Mouse (Mus musculus): ENCODE measurements around the gene 1600012H06Rik.
"Not testable (repeated sequence)": the region's sequence is repeated elsewhere in the genome, so short reads cannot be mapped to it uniquely, and the experiment has no call there.

Gene 1600012H06Rik

DNA sequence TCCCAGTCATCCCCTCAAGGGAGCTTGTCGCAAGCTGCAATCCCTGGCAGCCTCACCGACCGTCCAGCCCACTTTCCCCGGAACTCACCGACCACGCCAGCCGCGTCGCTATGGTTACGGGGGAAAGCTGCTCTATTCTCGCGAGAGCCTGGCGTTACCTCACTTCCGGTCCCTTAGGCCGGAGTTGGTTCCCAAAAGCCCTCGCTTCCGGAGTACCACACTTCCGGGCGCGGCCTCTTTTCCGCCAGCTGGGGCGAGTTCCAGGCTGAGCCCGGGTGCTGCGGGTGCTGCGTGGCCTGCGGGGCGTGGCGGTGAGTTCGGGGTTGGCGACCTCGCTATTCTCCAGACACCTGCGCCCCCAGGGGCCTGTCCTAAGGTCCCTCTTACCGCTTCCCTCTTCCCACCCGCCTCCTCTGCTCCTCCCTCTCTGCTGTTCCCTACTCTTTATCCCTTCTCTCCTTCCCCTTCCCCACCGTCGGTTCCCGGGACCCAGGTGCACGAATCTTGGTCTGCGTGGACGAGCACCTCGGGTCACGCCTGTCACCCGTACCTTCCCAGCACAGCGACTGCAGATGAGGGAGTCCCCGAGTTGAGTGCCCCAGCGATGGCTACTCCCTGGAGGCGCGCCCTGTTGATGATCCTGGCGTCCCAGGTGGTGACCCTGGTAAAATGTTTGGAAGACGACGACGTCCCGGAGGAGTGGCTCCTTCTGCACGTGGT lies at the start of gene 1600012H06Rik, which contains the start of gene Wdr27:
Gene 1600012H06Rik (plus strand): TSS at position 176 of the 720 bp plus-strand sequence.
Gene Wdr27 (minus strand): TSS at position 150 of the 720 bp plus-strand sequence.
- DNase-seq (ENCODE audit: low spot score in 2 of 2) = peak; percentile 96 to 98

DNA sequence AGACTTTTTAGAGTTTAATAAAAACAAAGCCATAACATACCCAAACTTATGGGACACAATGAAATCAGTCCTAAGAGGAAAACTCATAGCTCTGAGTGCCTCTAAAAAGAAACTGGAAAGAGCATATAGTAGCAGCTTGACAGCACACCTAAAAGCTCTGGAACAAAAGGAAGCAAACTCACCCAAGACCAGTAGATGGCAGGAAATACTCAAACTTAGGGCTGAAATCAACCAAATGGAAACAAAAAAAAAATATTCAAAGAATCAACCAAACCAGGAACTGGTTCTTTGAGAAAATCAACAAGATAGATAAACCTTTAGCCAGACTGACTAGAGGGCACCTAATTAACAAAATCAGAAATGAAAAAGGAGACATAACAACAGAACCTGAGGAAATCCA lies 47.9 kb upstream of the 1600012H06Rik start:
- not testable (repeated sequence) for DNase-seq (ENCODE audit: low spot score in 2 of 2)

DNA sequence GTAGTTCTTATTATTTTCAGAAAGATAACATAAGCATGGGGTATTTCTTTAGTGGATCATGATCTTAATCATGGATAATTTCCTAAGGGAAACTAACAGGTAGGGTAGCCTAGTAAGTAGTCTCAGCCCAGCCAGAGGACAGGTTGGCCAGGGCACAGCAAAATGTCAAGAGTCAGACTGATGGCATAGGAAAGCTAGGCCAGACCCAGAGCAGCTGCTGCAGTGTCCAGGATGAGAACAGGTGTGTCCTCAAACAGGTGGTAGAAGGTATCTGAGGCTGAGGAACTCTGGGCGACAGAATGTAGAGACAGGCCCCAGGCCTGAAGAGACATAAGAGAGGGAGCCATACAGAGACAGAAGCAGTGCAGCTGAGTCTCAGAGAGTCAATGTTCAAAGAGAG lies 44.0 kb upstream of the 1600012H06Rik start:
- no peak for DNase-seq (ENCODE audit: low spot score in 2 of 2)

DNA sequence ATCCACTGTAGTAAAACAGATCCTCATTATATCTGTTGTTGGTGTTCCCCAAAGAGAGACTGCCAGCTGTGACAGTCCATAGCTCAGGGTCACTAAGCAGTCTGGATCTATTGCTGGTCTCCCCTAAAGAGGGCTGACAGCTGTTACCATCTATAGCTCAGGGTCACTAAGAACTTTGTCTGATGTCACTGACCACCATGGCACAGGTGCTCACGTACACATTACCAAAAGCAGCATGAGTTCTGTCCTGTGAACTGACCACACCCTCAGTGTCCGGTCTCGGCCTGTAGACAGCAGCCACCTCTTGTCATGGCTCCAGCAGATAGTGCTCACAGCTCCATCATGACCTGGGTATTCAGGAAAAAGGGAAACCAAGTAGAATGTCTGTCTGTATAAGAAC lies 39.8 kb upstream of the 1600012H06Rik start:
- no peak for DNase-seq (ENCODE audit: low spot score in 2 of 2)

DNA sequence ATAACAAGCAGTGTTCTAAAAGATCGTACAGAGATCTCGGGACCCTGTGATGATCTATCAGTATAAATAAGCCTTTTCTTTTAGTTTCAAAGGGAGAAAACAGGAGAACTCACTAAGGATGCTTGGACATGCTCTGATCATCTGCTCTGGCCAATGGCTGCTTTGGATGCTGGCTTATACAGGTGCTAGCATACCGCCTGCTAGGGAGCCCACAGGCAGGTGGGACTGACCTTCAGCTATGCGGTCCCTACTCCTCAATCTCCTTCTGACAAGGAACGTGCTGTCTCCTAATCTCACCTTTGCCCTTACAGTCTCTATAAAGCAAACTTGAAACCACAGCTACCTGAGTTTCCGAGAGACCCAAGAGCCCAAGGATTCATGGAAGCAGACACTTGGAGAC lies 38.8 kb upstream of the 1600012H06Rik start:
- DNase-seq (ENCODE audit: low spot score in 2 of 2) = no peak

DNA sequence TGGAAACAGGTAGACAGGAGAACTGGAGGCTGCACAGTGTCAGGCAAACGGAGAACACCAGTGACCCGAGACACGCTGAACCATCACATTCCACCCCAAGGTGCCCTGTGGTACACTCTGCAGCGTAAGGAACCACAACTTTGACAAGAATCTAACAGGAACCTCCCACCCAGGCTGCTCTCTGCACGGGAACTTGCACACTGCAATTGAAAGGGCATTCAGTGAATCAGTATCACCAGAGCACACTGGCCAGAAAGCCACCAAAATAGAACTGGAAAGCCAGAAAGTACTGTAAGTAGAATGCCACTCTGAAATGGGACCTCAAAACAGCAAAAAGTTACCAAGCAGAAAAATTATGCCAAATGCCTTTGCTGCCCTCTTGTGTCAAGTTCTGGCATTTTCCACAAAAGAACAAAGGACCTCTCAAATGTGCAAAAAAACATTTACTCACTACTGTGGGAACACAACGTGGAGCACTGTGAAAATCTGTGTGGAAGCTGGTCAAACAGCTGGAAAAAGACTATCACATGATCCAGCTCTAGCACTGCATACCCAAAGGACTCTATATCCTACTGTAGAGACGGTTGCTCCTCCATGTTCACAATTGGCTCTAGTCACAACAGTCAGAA lies 38.2 kb upstream of the 1600012H06Rik start:
- peak; percentile 72 to 87 for DNase-seq (ENCODE audit: low spot score in 2 of 2)

DNA sequence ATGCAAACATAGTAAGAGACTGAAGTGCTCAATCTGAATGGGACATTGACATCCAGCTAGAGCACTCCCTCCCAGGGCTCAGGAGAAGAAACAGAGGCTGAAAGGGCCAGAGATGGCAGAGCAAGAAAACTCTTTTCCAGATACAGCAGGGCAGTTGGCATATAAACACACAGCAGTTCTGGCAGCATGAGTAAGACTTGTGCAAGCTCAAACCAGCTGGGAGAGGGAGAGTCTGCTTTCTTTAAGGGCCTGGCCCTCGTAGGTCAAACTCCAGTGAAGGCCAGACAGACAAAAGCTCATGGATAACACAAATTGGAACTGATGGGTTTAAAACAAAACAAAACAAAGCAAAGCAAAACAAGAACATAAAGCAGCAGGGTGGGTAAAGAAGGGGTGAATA lies 36.4 kb upstream of the 1600012H06Rik start:
- no peak for DNase-seq (ENCODE audit: low spot score in 2 of 2)

DNA sequence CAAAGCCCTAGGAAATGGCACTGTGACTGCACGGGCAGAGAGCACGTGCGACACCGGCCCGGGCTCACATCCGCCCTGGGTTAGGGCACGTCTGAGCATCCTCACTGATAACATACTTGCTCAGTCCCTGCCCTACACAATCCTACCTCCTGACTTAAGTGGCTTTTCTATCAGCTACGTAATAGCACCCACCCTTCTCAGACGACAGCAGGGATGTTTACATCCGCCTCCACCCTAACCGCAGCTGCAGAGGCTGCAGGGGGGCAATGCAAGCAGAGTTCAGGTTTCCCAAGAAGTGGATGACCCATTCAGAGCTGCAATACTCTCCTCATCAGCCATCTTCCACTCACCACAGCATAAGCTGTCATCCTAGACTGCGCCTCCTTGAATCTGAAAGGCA lies 35.8 kb upstream of the 1600012H06Rik start:
- DNase-seq (ENCODE audit: low spot score in 2 of 2) = peak; percentile 30 to 34

DNA sequence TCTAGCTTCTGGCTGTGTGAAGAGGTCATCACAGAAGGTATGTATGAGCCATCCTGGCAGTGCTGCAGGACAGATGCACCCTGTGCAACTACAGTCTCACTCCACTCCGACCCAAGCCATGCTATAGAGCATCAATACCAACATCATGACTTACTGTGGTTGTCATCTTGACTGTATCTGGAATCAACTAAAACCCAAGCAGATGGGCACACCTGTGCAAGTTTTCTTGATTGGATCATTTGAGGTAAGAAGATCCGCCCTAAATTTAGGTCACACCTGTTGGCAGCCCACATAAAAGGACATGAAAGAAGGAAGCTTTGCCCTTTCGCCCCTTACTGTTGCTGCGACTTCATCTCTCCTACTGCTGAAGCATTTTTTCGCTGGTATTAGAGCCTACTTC lies 33.7 kb upstream of the 1600012H06Rik start:
- peak; percentile 69 to 74 for DNase-seq (ENCODE audit: low spot score in 2 of 2)

DNA sequence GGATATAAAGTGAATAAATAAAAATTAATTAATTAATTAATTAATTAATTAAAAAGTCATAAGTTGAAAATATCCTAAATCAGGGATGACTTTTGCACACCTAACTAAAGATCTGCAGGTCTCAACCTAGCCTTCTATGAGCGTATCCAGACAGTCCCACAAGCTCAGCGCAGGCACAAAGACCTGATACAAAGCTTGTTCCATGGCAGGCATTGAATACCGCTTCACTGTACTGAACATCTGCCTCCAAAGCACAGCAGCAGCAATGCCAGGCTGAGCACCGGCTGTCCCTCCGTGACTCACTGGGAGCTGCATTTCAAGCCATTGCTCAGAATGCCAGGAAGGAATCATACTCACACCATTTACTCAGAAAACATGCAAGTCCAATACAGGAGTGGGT lies 32.2 kb upstream of the 1600012H06Rik start:
- DNase-seq (ENCODE audit: low spot score in 2 of 2) = no peak

DNA sequence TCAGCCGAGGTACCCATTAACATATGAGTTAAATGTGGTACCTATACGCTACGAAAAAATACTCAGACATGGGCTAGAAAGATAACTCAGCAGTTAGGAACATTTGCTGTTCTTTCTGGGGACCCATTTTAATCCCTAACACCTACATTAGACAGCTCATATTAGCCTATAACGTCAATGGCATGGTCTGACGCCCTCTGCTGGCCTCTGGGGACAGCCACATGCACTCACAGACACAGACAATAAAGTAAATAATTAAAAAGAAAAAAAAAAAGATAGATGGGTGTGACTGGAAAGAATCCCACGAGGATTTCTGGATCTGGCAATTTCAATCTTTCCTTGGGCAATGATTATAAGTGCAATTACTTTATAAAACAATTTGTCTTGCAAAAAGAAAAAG lies 30.6 kb upstream of the 1600012H06Rik start:
- DNase-seq (ENCODE audit: low spot score in 2 of 2) = peak in 1 of 2 experiments; percentile 47

DNA sequence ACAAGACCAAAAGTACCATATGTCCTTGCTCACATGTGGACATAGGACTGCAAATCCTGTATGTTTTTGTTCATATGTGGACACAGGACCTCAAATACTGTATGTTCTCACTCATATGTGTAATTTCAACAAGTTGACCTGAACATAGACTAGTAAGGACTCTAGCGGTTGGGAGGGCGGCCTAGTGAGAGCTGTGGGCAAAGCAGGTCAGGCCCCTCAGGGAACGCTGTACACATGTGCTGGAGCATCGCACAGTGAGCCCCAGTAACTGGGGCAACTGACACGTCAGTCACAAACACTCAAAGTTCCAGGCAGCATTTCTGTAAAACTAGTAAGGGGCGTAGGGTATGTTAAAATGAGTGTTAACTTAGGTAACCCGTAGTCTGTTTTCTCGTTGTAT lies 30.0 kb upstream of the 1600012H06Rik start:
- DNase-seq (ENCODE audit: low spot score in 2 of 2) = peak; percentile 37 to 44

DNA sequence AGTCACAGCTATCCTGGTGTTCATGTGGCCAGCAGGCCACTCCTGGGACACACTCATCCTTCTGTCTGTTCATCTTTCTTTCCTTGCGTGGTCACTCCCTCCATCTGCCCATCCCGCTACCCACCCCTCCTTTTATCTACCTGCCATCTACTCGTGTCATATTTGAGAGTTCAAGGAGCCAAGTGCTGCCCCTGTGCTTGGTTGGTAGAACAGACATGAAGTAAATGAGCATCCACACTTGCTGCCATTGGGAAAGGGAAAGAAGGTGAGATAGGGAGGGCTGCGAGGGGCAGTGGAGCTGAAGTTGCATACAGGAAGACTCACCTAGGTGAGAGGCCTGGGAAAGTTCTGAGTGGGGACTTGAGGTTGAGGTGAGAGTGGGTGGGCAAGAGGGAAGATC lies 28.6 kb upstream of the 1600012H06Rik start:
- DNase-seq (ENCODE audit: low spot score in 2 of 2) = no peak

DNA sequence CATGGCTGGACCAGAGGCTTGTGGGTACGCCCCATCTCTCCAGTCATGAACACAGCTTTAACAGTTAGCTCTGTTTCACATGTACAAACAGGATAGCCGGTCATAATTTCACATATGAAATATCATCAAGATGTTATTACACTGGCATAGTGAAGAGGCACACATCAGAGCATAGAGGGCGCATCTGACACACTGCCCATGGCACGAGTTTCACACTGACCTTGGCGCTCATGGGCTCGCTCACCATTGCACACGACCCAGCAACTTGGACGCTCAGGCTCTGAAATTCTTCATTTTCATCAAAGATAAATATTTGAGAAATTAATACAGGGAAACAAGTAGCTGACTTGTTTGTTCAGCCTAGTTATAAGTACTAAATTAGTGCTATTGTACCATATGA lies 25.1 kb upstream of the 1600012H06Rik start:
- no peak for DNase-seq (ENCODE audit: low spot score in 2 of 2)

DNA sequence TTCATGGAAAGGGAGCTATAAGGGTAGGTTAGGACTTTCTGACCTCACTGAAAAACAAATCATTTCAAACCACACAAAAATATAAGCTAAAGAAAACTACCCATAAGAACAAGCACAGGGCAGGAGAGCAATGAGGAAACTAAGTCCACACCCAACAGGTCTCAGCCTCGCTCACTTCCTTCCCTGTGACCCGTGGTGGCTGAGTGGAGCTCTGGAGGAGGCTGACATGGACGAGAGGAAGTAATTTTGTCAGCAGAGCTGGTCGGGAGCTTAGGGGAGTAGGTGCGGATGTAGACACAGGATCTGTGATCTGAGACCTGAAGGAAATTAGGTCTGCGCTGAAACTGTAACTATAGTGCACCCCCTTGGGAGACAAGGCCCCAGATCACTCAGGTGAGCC lies 21.4 kb upstream of the 1600012H06Rik start:
- peak in 1 of 2 experiments; percentile 18 for DNase-seq (ENCODE audit: low spot score in 2 of 2)

DNA sequence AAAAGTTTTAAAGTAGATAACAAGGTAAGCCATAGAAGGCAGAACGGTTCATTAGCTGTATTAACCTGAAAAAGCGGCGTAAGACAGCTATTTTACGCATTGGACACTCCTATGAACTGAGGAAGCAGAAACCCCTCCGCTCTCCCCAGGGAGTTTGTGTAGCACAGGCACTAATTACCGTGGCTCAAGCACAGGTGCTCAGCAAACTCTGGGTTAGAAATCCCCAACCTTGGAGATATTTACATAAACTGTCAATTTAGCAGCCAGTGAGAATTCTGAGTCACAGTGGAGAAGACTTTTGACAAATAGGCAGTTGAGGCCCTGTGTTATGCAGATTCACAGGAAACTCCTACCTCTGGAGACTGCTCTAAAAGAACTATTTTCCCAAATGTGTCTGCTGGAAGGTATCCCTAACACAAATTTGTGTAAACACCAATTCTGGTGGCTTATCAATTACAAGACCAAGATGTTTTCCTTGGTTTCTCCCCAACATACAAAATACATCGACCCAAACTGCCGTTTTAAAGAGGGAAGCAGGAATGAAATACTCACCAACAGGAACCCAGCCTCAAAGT lies 15.3 kb upstream of the 1600012H06Rik start:
- DNase-seq (ENCODE audit: low spot score in 2 of 2) = no peak

DNA sequence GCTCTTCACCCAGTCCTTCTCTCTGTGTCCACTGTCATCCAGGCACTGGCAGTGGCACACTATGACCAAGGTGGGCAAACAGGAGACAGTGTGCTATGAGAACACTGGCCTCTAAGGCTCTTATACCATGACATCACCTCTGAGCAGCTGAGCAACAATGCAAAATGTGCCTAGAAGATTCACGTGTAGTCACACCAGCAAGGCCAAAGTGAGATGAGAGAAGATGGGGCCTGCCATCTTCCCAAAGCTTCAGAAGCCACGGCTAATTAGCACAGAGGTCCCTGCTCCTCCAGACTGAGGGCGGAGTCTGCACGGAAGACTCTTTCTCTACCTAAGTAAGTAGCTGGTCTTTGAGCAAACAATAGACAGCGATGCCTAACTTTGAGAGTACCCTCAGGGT lies 14.4 kb upstream of the 1600012H06Rik start:
- DNase-seq (ENCODE audit: low spot score in 2 of 2) = no peak

DNA sequence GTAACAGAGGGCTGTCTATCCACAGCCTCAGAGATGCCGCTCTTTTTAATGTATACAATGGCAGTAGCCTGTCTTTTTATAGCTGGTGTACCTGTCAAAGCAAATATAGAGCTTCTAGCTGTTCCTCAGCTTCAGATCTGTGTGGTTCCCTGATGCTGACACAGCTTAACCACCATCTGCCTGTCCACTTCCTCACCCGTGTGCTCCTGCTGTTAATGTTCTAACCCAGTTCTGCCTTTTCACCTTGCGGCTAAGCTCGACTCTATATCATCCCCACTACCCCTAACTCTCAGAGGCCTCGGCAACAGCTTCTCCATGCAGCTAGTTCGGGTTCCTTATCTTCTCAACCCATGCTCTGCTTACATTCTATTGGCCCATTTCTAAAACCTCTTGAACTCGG lies 12.3 kb upstream of the 1600012H06Rik start:
- no peak for DNase-seq (ENCODE audit: low spot score in 2 of 2)

DNA sequence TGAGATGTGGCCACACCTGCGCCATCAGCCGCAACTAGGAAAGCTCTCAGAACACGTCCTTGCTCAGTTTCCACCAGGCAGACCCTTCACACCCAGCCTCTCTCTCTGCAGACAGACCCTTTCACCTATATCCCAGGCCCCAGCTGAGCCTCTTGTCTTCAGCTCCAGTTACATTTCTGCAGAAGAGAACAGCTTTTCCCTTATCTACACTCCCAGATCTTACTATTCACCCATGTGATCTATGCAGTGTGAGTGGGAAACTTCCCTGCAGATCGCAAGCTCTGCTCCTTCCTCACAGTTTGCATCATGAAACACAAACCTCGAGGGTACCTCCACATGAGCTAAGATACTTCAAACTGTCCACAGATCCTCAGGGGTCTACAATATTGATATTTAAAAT lies 11.5 kb upstream of the 1600012H06Rik start:
- DNase-seq (ENCODE audit: low spot score in 2 of 2) = no peak

DNA sequence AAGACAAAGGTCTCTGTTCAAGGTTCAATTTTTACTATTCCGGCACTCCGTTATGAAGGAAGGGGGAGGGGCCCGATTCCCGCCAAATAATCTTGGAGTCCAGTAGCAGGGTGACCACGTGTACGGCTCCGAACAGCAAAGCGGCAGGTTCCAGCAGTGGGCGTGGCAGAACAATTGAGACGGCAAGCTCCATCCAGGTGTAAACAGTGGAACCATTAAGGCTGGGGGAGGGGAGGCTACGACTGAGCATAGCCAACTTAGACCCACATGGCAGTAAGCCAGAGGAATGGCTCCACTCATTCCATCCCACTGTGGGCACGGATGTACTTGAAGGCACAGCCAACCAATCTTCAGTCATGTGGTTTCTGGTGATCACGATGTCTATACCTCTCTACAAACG lies 7.7 kb upstream of the 1600012H06Rik start:
- DNase-seq (ENCODE audit: low spot score in 2 of 2) = not testable (repeated sequence)

DNA sequence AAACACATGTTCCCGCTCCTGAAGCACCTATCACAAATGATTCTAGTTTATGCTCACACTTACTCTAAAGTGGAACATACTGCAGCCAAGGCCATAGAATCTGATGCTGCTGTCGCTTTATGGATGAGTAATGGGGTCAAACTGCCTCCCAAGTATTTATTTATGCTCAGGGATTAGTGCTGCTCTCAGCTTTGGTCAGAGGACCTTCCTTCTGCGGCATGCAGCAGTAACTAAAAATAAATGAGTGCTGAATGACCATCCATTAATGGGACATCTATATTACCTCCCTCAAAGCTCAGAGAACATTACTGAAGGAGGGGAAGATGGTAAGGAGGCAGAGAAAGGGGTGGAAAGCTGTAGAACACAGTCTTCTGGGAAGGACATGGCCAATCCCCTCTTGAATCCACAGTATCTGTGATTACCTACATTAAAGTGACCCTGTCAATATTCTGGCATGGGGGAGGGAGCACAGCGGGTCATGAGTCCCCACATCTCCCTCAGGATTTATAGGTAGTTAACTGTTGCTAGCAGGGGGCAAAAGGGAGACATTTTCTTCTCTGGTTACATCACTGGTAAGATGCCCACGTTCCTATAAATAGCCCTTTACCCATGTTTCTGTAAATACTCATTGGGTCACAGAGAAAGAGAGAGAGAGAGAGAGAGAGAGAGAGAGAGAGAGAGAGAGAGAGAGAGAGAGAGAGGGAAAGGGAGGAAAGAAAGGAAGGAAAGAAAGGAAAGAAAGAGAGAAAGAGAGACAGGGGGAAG lies 7.0 kb upstream of the 1600012H06Rik start:
- DNase-seq (ENCODE audit: low spot score in 2 of 2) = no peak

DNA sequence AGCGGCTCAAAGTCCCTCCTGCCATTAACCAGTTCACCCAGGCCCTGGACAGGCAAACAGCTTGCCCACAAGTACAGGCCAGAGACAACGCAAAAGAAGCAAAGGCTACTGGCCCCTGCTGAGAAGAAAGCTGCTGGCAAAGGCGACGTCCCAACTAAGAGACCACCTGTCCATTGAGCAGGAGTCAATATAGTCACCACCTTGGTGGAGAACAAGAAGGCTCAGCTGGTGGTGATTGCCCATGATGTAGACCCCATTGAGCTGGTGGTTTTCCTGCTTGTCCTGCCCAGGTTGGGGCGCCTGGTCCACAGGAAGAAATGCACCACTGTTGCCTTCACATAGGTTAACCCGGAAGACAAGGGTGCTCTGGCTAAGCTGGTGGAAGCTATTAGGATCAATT lies 803 bp upstream of the 1600012H06Rik start:
- DNase-seq (ENCODE audit: low spot score in 2 of 2) = not testable (repeated sequence)

Measured in thymus, postnatal 10 days (tissue).